Mouse (Mus musculus) lung, adult 2 months (tissue): ENCODE data around the gene Ccl22. TPM values are rescaled to one million over a fixed set of nuclear protein-coding genes. Genes with fewer than 3 reads are reported as not detected.

ENCODE experiments used
- DNase-seq: peaks from one replicate; pipeline ENCODE4 v3.0.0; 2022
- H3K4me1 ChIP-seq: fragments of 200-500 bp; 2 replicates; pipeline ENCODE4 v1.6.1; 2011; ENCODE audit warnings: low read length; ENCODE audit not compliant: control insufficient read depth, insufficient read depth
- H3K4me3 ChIP-seq: fragments of 200-500 bp; replicated peaks from 2 replicates; pipeline ENCODE3; 2011; ENCODE audit warnings: low read depth, mild to moderate bottlenecking, control low read depth, low read length; ENCODE audit errors: extremely low read depth
- CTCF ChIP-seq: fragments of 200-500 bp; IDR thresholded peaks from 2 replicates; pipeline ENCODE4 v1.5.1; 2011; ENCODE audit warnings: mild to moderate bottlenecking, low read length, control low read depth; ENCODE audit not compliant: insufficient read depth
- POLR2A ChIP-seq: fragments of 200-500 bp; IDR thresholded peaks from 2 replicates; pipeline ENCODE4 v1.6.1; 2011; ENCODE audit warnings: low read depth, mild to moderate bottlenecking, control low read depth, low read length, borderline replicate concordance; ENCODE audit errors: extremely low read depth
- WGBS: fragments of 180-500 bp; shearing (Covaris S2); methylation state at CpG from one replicate; pipeline ENCODE4 v1.1.7; 2018; 5-methylcytosine and 5-hydroxymethylcytosine counted together
- polyA plus RNA-seq: library from polyadenylated mRNA; depleted of rRNA; stranded (reverse); fragments of >200 nt; gene quantifications from 2 replicates; pipeline ENCODE4 v1.2.3, GENCODE M21; 2012

Ccl22 gene
- polyA plus RNA-seq, 1 experiment: 11.8 TPM

- WGBS: 72% methylated on average over 6 of the region's 6 CpGs
- peak overlapping the region; percentile 60 for H3K4me3 ChIP-seq
- DNase-seq: no peak
- TF ChIP-seq POLR2A (no peak), CTCF (no peak)
- peaks cover 3% of the 10 kb centered on the region for H3K4me1 ChIP-seq
Measured at GRCm38 (mm10) chr8:94773048-94773447, 27.7 kb downstream of the Ccl22 start.

DNA sequence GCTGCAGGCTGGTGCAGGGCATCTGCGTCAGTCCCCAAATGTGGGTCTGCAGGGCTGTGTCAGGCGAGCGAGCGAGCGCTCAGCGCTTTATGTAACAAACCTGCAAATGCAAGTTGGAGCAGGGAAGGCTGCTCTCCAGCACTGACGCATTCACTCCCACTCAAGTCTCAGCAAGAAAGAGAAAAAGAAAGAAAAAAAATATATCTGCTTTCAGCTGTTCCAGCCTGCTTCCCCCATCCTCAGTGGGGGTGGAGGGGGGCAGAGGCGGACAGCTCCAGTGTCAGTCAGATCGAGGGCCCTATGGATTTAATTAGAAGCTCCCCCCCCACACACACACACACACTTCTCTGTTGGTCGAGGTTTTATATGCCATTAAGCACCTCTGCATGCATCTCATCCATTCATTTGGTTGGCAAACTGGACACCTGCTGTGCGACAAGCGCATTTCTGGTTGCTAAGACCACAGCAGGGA, 28.3 kb downstream of the Ccl22 start:
- WGBS: 70% methylated on average over 12 of the region's 12 CpGs
- H3K4me3 ChIP-seq: no peak overlapping the region
- TF ChIP-seq POLR2A (no peak), CTCF (no peak)
- DNase-seq: no peak
- peaks cover 7% of the 10 kb centered on the region for H3K4me1 ChIP-seq

DNA sequence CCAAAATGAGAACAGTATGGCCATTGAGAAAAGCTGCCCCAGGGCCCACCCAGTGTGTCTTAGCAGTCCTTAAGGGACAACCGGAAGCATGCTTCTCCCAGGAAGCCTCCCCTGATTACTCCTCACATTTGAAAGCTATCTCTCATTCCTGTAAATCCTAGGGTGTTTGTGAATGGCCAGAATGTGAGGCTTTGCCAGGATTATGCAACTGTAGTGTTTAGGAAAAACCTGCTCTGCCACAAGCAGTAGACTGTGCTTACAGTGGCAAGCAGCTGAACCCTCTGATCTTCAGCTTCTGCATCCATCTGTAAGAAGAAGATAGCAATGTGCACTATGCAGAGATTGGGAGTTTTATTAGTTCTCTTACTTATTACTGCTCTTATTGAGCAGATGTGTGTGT, 29.2 kb downstream of the Ccl22 start:
- TF ChIP-seq CTCF (no peak), POLR2A (no peak)
- DNase-seq: no peak

GRCm38 (mm10) chr8:94776346-94776745, 31.0 kb downstream of the Ccl22 start:
- TF ChIP-seq CTCF (no peak), POLR2A (no peak)
- H3K4me3 ChIP-seq: no peak overlapping the region
- peaks cover 10% of the 10 kb centered on the region for H3K4me1 ChIP-seq
- DNase-seq: no peak
- WGBS: 70% methylated on average over 2 of the region's 2 CpGs

More for the DNA sequence above, 29.2 kb downstream of the Ccl22 start:
- 59% methylated on average over 1 of the region's 1 CpGs for WGBS
- Histone ChIP-seq H3K4me3 (no peak overlapping the region), H3K4me1 (peaks cover 10% of the 10 kb centered on the region)

DNA sequence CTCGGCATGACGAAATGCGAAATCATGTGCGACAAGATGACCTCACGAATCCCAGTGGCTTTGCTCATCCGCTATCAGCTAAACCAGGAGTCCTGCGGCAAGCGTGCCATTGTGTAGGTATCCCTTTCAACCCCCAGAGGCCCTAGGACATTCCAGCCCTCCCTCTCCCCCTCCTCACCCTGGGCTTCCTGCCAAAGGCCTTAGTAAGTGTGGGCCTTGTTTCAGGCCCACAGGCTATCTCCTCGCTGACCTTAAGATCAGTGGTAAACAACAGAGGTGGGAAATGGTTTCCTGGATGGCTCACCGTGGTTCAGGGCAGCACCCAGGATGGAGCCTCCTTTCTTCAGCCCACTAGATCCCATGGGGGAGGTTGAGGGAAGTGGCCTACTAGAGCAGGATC, 32.6 kb downstream of the Ccl22 start:
- Histone ChIP-seq H3K4me1 (peaks cover 10% of the 10 kb centered on the region; the same call in 1 of the 2 replicates), H3K4me3 (no peak overlapping the region)
- no peak for TF ChIP-seq POLR2A
- TF ChIP-seq CTCF: no peak
- WGBS: 52% methylated on average over 10 of the region's 10 CpGs
- DNase-seq: no peak

GRCm38 (mm10) chr8:94778473-94778872, 33.1 kb downstream of the Ccl22 start:
- Histone ChIP-seq H3K4me3 (no peak overlapping the region), H3K4me1 (peaks cover 10% of the 10 kb centered on the region; the same call in 1 of the 2 replicates)
- DNase-seq: no peak
- WGBS: 16% methylated on average over 5 of the region's 5 CpGs
- no peak for TF ChIP-seq CTCF
- TF ChIP-seq POLR2A: peak; percentile 13; the same call in 1 of the 2 replicates

DNA sequence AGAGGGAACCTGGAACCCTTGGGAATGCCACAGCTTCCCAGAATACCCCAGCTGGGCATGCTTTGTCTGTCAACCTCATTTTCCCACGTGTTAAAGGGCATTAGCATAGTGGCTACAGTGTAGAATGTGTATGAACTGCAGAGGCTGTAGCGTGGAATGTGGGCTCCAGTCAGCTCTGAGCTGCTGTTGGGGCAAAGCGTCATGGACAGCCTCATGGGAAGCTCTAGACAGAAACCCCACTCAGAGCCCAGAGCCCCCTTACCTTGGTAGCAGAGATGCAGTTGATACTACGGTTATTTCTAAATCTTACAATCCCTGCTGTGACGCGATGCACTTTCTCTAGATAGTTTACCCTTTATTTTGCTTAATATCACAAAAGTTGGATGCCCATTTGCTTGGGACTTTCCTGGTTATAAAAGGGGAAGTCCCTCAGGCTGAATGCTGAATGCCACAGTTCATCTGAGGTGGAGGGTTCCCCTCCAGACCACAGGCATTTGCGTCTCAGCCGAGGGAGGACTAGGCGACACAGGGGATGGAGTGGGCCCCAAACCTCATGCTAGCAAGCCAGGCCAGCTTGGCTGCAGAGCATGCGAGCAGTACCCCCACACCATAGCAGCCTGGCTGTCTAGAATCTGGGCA, 33.6 kb downstream of the Ccl22 start:
- no peak for TF ChIP-seq POLR2A
- no peak for TF ChIP-seq CTCF
- Histone ChIP-seq H3K4me1 (peaks cover 10% of the 10 kb centered on the region; the same call in 1 of the 2 replicates), H3K4me3 (no peak overlapping the region)
- no peak for DNase-seq
- 51% methylated on average over 10 of the region's 10 CpGs for WGBS

DNA sequence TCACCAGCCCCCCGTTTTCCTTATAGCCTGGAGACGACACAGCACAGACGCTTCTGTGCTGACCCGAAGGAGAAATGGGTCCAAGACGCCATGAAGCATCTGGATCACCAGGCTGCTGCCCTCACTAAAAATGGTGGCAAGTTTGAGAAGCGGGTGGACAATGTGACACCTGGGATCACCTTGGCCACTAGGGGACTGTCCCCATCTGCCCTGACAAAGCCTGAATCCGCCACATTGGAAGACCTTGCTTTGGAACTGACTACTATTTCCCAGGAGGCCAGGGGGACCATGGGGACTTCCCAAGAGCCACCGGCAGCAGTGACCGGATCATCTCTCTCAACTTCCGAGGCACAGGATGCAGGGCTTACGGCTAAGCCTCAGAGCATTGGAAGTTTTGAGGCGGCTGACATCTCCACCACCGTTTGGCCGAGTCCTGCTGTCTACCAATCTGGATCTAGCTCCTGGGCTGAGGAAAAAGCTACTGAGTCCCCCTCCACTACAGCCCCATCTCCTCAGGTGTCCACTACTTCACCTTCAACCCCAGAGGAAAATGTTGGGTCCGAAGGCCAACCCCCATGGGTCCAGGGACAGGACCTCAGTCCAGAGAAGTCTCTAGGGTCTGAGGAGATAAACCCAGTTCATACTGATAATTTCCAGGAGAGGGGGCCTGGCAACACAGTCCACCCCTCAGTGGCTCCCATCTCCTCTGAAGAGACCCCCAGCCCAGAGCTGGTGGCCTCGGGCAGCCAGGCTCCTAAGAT, 34.3 kb downstream of the Ccl22 start:
- TF ChIP-seq POLR2A (no peak), CTCF (no peak)
- H3K4me3 ChIP-seq: no peak overlapping the region
- 94% methylated on average over 16 of the region's 16 CpGs for WGBS
- no peak for DNase-seq
- H3K4me1 ChIP-seq: peaks cover 10% of the 10 kb centered on the region; the same call in 1 of the 2 replicates

GRCm38 (mm10) chr8:94780491-94781154, 35.2 kb downstream of the Ccl22 start:
- WGBS: 91% methylated on average over 21 of the region's 21 CpGs
- Histone ChIP-seq H3K4me3 (no peak overlapping the region), H3K4me1 (peaks cover 14% of the 10 kb centered on the region)
- no peak for TF ChIP-seq CTCF
- DNase-seq: no peak
